Mouse (Mus musculus) duodenum, adult 2 months (tissue): ENCODE data around the gene Ccdc85b. TPM values are rescaled to one million over a fixed set of nuclear protein-coding genes. Genes with fewer than 3 reads are reported as not detected.

Source experiments
- polyA plus RNA-seq: library from polyadenylated mRNA; depleted of rRNA; stranded (reverse); fragments of >200 nt; gene quantifications from 2 replicates; pipeline ENCODE4 v1.2.3, GENCODE M21; 2012; ENCODE audit warnings: low replicate concordance; rRNA removed

The Ccdc85b gene
- 3.0 and 4.1 TPM in 2 replicates for polyA plus RNA-seq

GRCm38 (mm10) chr19:5457746-5458442 is at the start of gene Ccdc85b:
Ccdc85b (minus strand) TSS chr19:5457894.

GRCm38 (mm10) chr19:5503687-5504086 is 46.0 kb upstream of the Ccdc85b start, which contains the start of gene 1700020D05Rik:
1700020D05Rik (minus strand) TSS chr19:5503787.

GRCm38 (mm10) chr19:5490313-5490897 is 32.7 kb upstream of the Ccdc85b start, which contains the start of gene Cfl1:
Cfl1 (plus strand) TSS chr19:5490455.

GRCm38 (mm10) chr19:5487768-5488550 is 30.3 kb upstream of the Ccdc85b start, which contains the start of gene Mus81:
Mus81 (minus strand) TSS chr19:5488402.

GRCm38 (mm10) chr19:5473720-5474119 is 16.0 kb upstream of the Ccdc85b start, which contains the start of gene Efemp2:
Efemp2 (plus strand) TSS chr19:5473954.

GRCm38 (mm10) chr19:5468374-5468773 is 10.7 kb upstream of the Ccdc85b start, which contains the start of gene Ctsw:
Ctsw (minus strand) TSS chr19:5468507.

GRCm38 (mm10) chr19:5460465-5460911 is 2.8 kb upstream of the Ccdc85b start, which contains the start of gene Fibp:
Fibp (plus strand) TSS chr19:5460615.

GRCm38 (mm10) chr19:5447515-5448353 is 10.0 kb downstream of the Ccdc85b start, which contains the start of gene Fosl1:
Fosl1 (plus strand) TSS chr19:5447547.

GRCm38 (mm10) chr19:5424782-5425741 is 32.6 kb downstream of the Ccdc85b start, which contains the start of the genes Drap1 and AI837181:
Drap1 (minus strand) TSS chr19:5424979.
AI837181 (plus strand) TSS chr19:5425144.

Other genes starting within 250 kb of the Ccdc85b start
- 6.7 and 7.8 TPM in 2 replicates for gene Pacs1, start 184.8 kb downstream of the Ccdc85b start, polyA plus RNA-seq
- 86.5 and 99.5 TPM in 2 replicates for gene Sf3b2, start 162.4 kb downstream of the Ccdc85b start, polyA plus RNA-seq
- 0.08 TPM in 1 of 2 replicates, not detected in the other for gene Gal3st3, start 159.6 kb downstream of the Ccdc85b start, polyA plus RNA-seq
- not detected in 2 replicates for gene Catsper1, start 122.2 kb downstream of the Ccdc85b start, polyA plus RNA-seq
- 775 and 1,382 TPM in 2 replicates for gene Cst6, start 108.3 kb downstream of the Ccdc85b start, polyA plus RNA-seq
- gene Eif1ad, start 91.2 kb downstream of the Ccdc85b start, polyA plus RNA-seq = 22.1 and 39.9 TPM in 2 replicates
- gene Banf1, start 90.7 kb downstream of the Ccdc85b start, polyA plus RNA-seq = 134 and 143 TPM in 2 replicates
- 4.2 and 12.1 TPM in 2 replicates for gene Sart1, start 69.2 kb downstream of the Ccdc85b start, polyA plus RNA-seq
- 0.38 and 5.1 TPM in 2 replicates for gene Tsga10ip, start 55.4 kb downstream of the Ccdc85b start, polyA plus RNA-seq
- 75.9 and 95.8 TPM in 2 replicates for gene Drap1, start 32.9 kb downstream of the Ccdc85b start, polyA plus RNA-seq
- gene AI837181, start 32.8 kb downstream of the Ccdc85b start, polyA plus RNA-seq = 53.5 and 90.2 TPM in 2 replicates
- gene Fosl1, start 10.3 kb downstream of the Ccdc85b start, polyA plus RNA-seq = 0.43 and 3.2 TPM in 2 replicates
- 77.1 and 157 TPM in 2 replicates for gene Fibp, start 2.7 kb upstream of the Ccdc85b start, polyA plus RNA-seq
- gene Ctsw, start 10.6 kb upstream of the Ccdc85b start, polyA plus RNA-seq = 3.0 and 8.9 TPM in 2 replicates
- 24.2 and 26.7 TPM in 2 replicates for gene Efemp2, start 16.1 kb upstream of the Ccdc85b start, polyA plus RNA-seq
- gene Mus81, start 30.5 kb upstream of the Ccdc85b start, polyA plus RNA-seq = 24.4 and 30.3 TPM in 2 replicates
- 354 and 628 TPM in 2 replicates for gene Cfl1, start 32.6 kb upstream of the Ccdc85b start, polyA plus RNA-seq
- gene 1700020D05Rik, start 45.9 kb upstream of the Ccdc85b start, polyA plus RNA-seq = 0.19 TPM in 1 of 2 replicates, not detected in the other
- gene Snx32, start 52.6 kb upstream of the Ccdc85b start, polyA plus RNA-seq = 2.3 and 3.4 TPM in 2 replicates
- gene Ovol1, start 102.8 kb upstream of the Ccdc85b start, polyA plus RNA-seq = 50.7 and 55.8 TPM in 2 replicates
- gene Ap5b1, start 110.1 kb upstream of the Ccdc85b start, polyA plus RNA-seq = 27.3 and 37.3 TPM in 2 replicates
- gene Rnaseh2c, start 144.0 kb upstream of the Ccdc85b start, polyA plus RNA-seq = 55.0 and 64.6 TPM in 2 replicates
- 28.1 and 29.4 TPM in 2 replicates for gene Kat5, start 152.3 kb upstream of the Ccdc85b start, polyA plus RNA-seq
- gene Rela, start 179.6 kb upstream of the Ccdc85b start, polyA plus RNA-seq = 63.4 and 69.8 TPM in 2 replicates
- gene Sipa1, start 205.8 kb upstream of the Ccdc85b start, polyA plus RNA-seq = 31.8 and 39.3 TPM in 2 replicates
- 93.9 and 146 TPM in 2 replicates for gene Map3k11, start 230.8 kb upstream of the Ccdc85b start, polyA plus RNA-seq
- 123 and 125 TPM in 2 replicates for gene Pcnx3, start 231.0 kb upstream of the Ccdc85b start, polyA plus RNA-seq
- 0.49 TPM in 1 of 2 replicates, not detected in the other for gene Kcnk7, start 246.5 kb upstream of the Ccdc85b start, polyA plus RNA-seq